10 mouse cellular contexts compared by ENCODE assay signal in genomic region chr13:104937759-104938158, GRCm38 (mm10).
A peak's percentile ranks its signal among the peaks of the same experiment; 100 is the strongest.
DNase-seq lines count a peak whose midpoint lies in the region; ATAC-seq lines count a peak whose summit lies in the region.
"Had no signal": no experiment of that assay in that cellular context is flagged by ENCODE, and none has a peak within 500 bp of the region (broad histone marks: within the 10 kb centered on the region; RNA-seq: fewer than 3 reads in every experiment).

No protein-coding gene starts in this region.

- peak overlapping the region; percentile 25 for H3K4me3 ChIP-seq in lung, embryonic 16.5 days (ENCODE audit: low read length)
- peak overlapping the region; percentile 2; the same call in 1 of the 2 replicates for H3K4me3 ChIP-seq in hindbrain, embryonic 14.5 days (replicated peaks; ENCODE audit: low read length)
- H3K4me3 ChIP-seq in midbrain, embryonic 10.5 days, result peak overlapping the region; percentile 27

- WGBS in lung, embryonic 16.5 days, result 20% methylated on average over 6 of the region's 6 CpGs
- WGBS in hindbrain, embryonic 14.5 days, result 10% methylated on average over 6 of the region's 6 CpGs
- WGBS in midbrain, embryonic 10.5 days, result 39% methylated on average over 6 of the region's 6 CpGs

- H3K4me2 ChIP-seq in lung, embryonic 16.5 days (ENCODE audit: low read depth, low read length), result peak overlapping the region; percentile 53
- H3K4me2 ChIP-seq in hindbrain, embryonic 14.5 days (replicated peaks), result peak overlapping the region; percentile 46

- no peak overlapping the region for H3K27ac ChIP-seq in lung, embryonic 16.5 days (ENCODE audit: low read length)
- H3K27ac ChIP-seq in hindbrain, embryonic 14.5 days, result no peak overlapping the region
- no peak overlapping the region for H3K27ac ChIP-seq in midbrain, embryonic 10.5 days (replicated peaks)

- DNase-seq in lung, postnatal 36 days, result no peak
- no peak for DNase-seq in hindbrain, embryonic 14.5 days (ENCODE audit: low spot score)
- no peak for DNase-seq in midbrain, embryonic 10.5 days (ENCODE audit: low spot score)
- peak; percentile 46 for DNase-seq in thymus, postnatal 4 days
- no peak for DNase-seq in adrenal gland, postnatal 10 days
- no peak for DNase-seq in cerebellum, postnatal 14 days
- no peak for DNase-seq in heart, adult 8-10 months (ENCODE audit: low spot score)
- DNase-seq: gastrocnemius, postnatal 10 days; right cerebral cortex, adult 18-20 months had no signal

- no peak for ATAC-seq in lung, embryonic 16.5 days (ENCODE audit: low read depth)
- no peak for ATAC-seq in hindbrain, embryonic 14.5 days (ENCODE audit: low FRiP score)

- peak overlapping the region; percentile 20; the same call in 1 of the 2 replicates for H3K9ac ChIP-seq in lung, embryonic 16.5 days (ENCODE audit: low read length)
- H3K9ac ChIP-seq in hindbrain, embryonic 14.5 days, result peak overlapping the region; percentile 13; the same call in 1 of the 2 replicates

- H3K9me3 ChIP-seq in lung, embryonic 16.5 days (ENCODE audit: control insufficient read depth, low read length), result no peaks in the 10 kb centered on the region
- no peaks in the 10 kb centered on the region for H3K9me3 ChIP-seq in hindbrain, embryonic 14.5 days (ENCODE audit: control insufficient read depth, low read length)
- H3K9me3 ChIP-seq in midbrain, embryonic 10.5 days (replicated peaks), result no peaks in the 10 kb centered on the region

- no peaks in the 10 kb centered on the region for H3K36me3 ChIP-seq in lung, embryonic 16.5 days (ENCODE audit: control insufficient read depth, insufficient read depth, low read length)
- H3K36me3 ChIP-seq in hindbrain, embryonic 14.5 days (replicated peaks; ENCODE audit: control insufficient read depth, insufficient read depth), result no peaks in the 10 kb centered on the region
- no peaks in the 10 kb centered on the region for H3K36me3 ChIP-seq in midbrain, embryonic 10.5 days

- H3K27me3 ChIP-seq in lung, embryonic 16.5 days (ENCODE audit: control insufficient read depth, insufficient read depth, low read depth, low read length), result no peaks in the 10 kb centered on the region
- no peaks in the 10 kb centered on the region for H3K27me3 ChIP-seq in hindbrain, embryonic 14.5 days (ENCODE audit: control insufficient read depth, insufficient read depth, low read length)
- H3K27me3 ChIP-seq in midbrain, embryonic 10.5 days (ENCODE audit: low read depth, poor library complexity, severe bottlenecking), result no peaks in the 10 kb centered on the region

- H3K4me1 ChIP-seq in lung, embryonic 16.5 days (replicated peaks; ENCODE audit: control insufficient read depth, insufficient read depth, low read length), result peaks cover 4% of the 10 kb centered on the region; the same call in 1 of the 2 replicates
- peaks cover 5% of the 10 kb centered on the region; the same call in 1 of the 2 replicates for H3K4me1 ChIP-seq in hindbrain, embryonic 14.5 days (replicated peaks; ENCODE audit: control insufficient read depth, insufficient read depth, low read length)
- peaks cover 8% of the 10 kb centered on the region for H3K4me1 ChIP-seq in midbrain, embryonic 10.5 days
